Mouse (Mus musculus) liver, embryonic 11.5 days (tissue): Measurements from ENCODE around the gene Med13l. TPM values are rescaled to one million over a fixed set of nuclear protein-coding genes. Genes with fewer than 3 reads are reported as not detected.
A peak's percentile ranks its signal among the peaks of the same experiment; 100 is the strongest.

Experiments used
- ATAC-seq: fragments of 200-750 bp; cut with Nextera tagmentation; replicated peaks from 2 replicates; pipeline ENCODE4 v1.8.0; 2017; ENCODE audit warnings: moderate number of reproducible peaks, mild to moderate bottlenecking, moderate TSS enrichment, moderate library complexity; ENCODE audit not compliant: low FRiP score
- DNase-seq: peaks from one replicate; pipeline ENCODE4 v3.0.0-alpha.2; 2017; ENCODE audit warnings: low spot score
- H3K27ac ChIP-seq: fragments of 300-500 bp; sonication (generic); 2 replicates; pipeline ENCODE4 v1.5.1; 2014; ENCODE audit warnings: mild to moderate bottlenecking, low read depth, low read length, control low read depth
- H3K27me3 ChIP-seq: fragments of 300-500 bp; sonication (generic); replicated peaks from 2 replicates; pipeline ENCODE4 v1.6.1; 2014; ENCODE audit warnings: low read length, mixed read lengths; ENCODE audit not compliant: control insufficient read depth, insufficient read depth
- H3K36me3 ChIP-seq: fragments of 300-500 bp; sonication (generic); 2 replicates; pipeline ENCODE4 v1.6.1; 2014; ENCODE audit warnings: mild to moderate bottlenecking, low read length, moderate library complexity, mixed read lengths; ENCODE audit not compliant: control insufficient read depth, insufficient read depth
- H3K4me1 ChIP-seq: fragments of 300-500 bp; sonication (generic); replicated peaks from 2 replicates; pipeline ENCODE4 v1.6.1; 2014; ENCODE audit warnings: low read length, mixed read lengths; ENCODE audit not compliant: control insufficient read depth, insufficient read depth
- H3K4me2 ChIP-seq: fragments of 300-500 bp; sonication (generic); 2 replicates; pipeline ENCODE4 v1.6.1; 2014; ENCODE audit warnings: mild to moderate bottlenecking, control low read depth, moderate library complexity
- H3K4me3 ChIP-seq: fragments of 300-500 bp; sonication (generic); 2 replicates; pipeline ENCODE4 v1.5.1; 2014; ENCODE audit warnings: low read depth, low read length, control low read depth
- H3K9ac ChIP-seq: fragments of 300-500 bp; sonication (generic); 2 replicates; pipeline ENCODE4 v1.6.1; 2014; ENCODE audit warnings: low read depth, low read length, control low read depth
- H3K9me3 ChIP-seq: fragments of 300-500 bp; sonication (generic); 2 replicates; pipeline ENCODE4 v1.6.1; 2016; ENCODE audit warnings: low read length, inconsistent platforms, mixed read lengths; ENCODE audit not compliant: control insufficient read depth
- WGBS: fragments of 180-500 bp; shearing (Covaris S2); extraction: QIAGEN DNeasy Blood & Tissue Kit; methylation state at CpG from one replicate; pipeline ENCODE4 v1.1.7; 2014; 5-methylcytosine and 5-hydroxymethylcytosine counted together
- polyA plus RNA-seq: library from polyadenylated mRNA; unstranded; fragments of >200 nt; fragmentation: Nextera tagmentation; extraction: Ambion mirVana; gene quantifications from 2 replicates; pipeline ENCODE4 v1.2.1, GENCODE M21; 2014

Gene Med13l
- polyA plus RNA-seq, 1 experiment from 2014 or later: 13.7 TPM

GRCm38 (mm10) chr5:118716295-118717271 is 156.1 kb downstream of the Med13l start:
- Histone ChIP-seq H3K36me3 (no peaks in the 10 kb centered on the region), H3K4me3 (no peak overlapping the region), H3K9ac (no peak overlapping the region), H3K4me2 (no peak overlapping the region), H3K27ac (peak overlapping the region; percentile 9; the same call in 1 of the 2 replicates), H3K27me3 (no peaks in the 10 kb centered on the region), H3K4me1 (peaks cover 13% of the 10 kb centered on the region), H3K9me3 (no peaks in the 10 kb centered on the region)
- 52% methylated on average over 14 of the region's 14 CpGs for WGBS
- DNase-seq (no peak), ATAC-seq (peak; percentile 83)

GRCm38 (mm10) chr5:118717456-118717855 is 157.0 kb downstream of the Med13l start:
- no peaks in the 10 kb centered on the region for H3K27me3 ChIP-seq
- no peaks in the 10 kb centered on the region for H3K36me3 ChIP-seq
- peaks cover 13% of the 10 kb centered on the region for H3K4me1 ChIP-seq
- H3K4me2 ChIP-seq: no peak overlapping the region
- H3K9me3 ChIP-seq: no peaks in the 10 kb centered on the region
- DNase-seq (no peak), ATAC-seq (no peak)
- H3K27ac ChIP-seq: no peak overlapping the region
- H3K9ac ChIP-seq: no peak overlapping the region
- 81% methylated on average over 10 of the region's 10 CpGs for WGBS
- H3K4me3 ChIP-seq: no peak overlapping the region

- Histone ChIP-seq H3K4me1 (peaks cover 13% of the 10 kb centered on the region), H3K27me3 (no peaks in the 10 kb centered on the region), H3K27ac (no peak overlapping the region), H3K9ac (no peak overlapping the region), H3K4me3 (no peak overlapping the region), H3K36me3 (no peaks in the 10 kb centered on the region), H3K9me3 (no peaks in the 10 kb centered on the region), H3K4me2 (no peak overlapping the region)
- WGBS: 89% methylated on average over 6 of the region's 6 CpGs
- DNase-seq: no peak
- ATAC-seq: no peak
Measured at GRCm38 (mm10) chr5:118718070-118718469, 157.6 kb downstream of the Med13l start.

GRCm38 (mm10) chr5:118721416-118721815 is 160.9 kb downstream of the Med13l start:
- WGBS: 86% methylated on average over 12 of the region's 12 CpGs
- no peak for ATAC-seq
- no peaks in the 10 kb centered on the region for H3K27me3 ChIP-seq
- H3K4me3 ChIP-seq: no peak overlapping the region
- peaks cover 15% of the 10 kb centered on the region for H3K4me1 ChIP-seq
- no peak overlapping the region for H3K9ac ChIP-seq
- no peak overlapping the region for H3K4me2 ChIP-seq
- no peak for DNase-seq
- no peak overlapping the region for H3K27ac ChIP-seq
- no peaks in the 10 kb centered on the region for H3K9me3 ChIP-seq
- peaks cover 3% of the 10 kb centered on the region; the same call in 1 of the 2 replicates for H3K36me3 ChIP-seq

- Histone ChIP-seq H3K9ac (no peak overlapping the region), H3K4me3 (no peak overlapping the region), H3K9me3 (no peaks in the 10 kb centered on the region), H3K36me3 (peaks cover 3% of the 10 kb centered on the region), H3K4me1 (peaks cover 11% of the 10 kb centered on the region), H3K27me3 (no peaks in the 10 kb centered on the region), H3K27ac (no peak overlapping the region), H3K4me2 (no peak overlapping the region)
- ATAC-seq (no peak), DNase-seq (no peak)
- whole genome bisulfite sequencing: 92% methylated on average over 5 of the region's 5 CpGs
Measured at GRCm38 (mm10) chr5:118721848-118722247, 161.4 kb downstream of the Med13l start.

GRCm38 (mm10) chr5:118722456-118722855 is 162.0 kb downstream of the Med13l start:
- Histone ChIP-seq H3K27me3 (no peaks in the 10 kb centered on the region), H3K9me3 (no peaks in the 10 kb centered on the region), H3K9ac (no peak overlapping the region), H3K4me1 (peaks cover 5% of the 10 kb centered on the region; the same call in 1 of the 2 replicates), H3K4me3 (no peak overlapping the region), H3K27ac (no peak overlapping the region), H3K4me2 (no peak overlapping the region), H3K36me3 (peaks cover 8% of the 10 kb centered on the region)
- no peak for ATAC-seq
- DNase-seq: no peak
- 87% methylated on average over 3 of the region's 3 CpGs for WGBS

GRCm38 (mm10) chr5:118725425-118725824 is 164.9 kb downstream of the Med13l start:
- Histone ChIP-seq H3K4me1 (0 out of 2 replicates have a peak, but pooled peaks cover 4% of the 10 kb centered on the region), H3K4me2 (peak overlapping the region; percentile 34; the same call in 1 of the 2 replicates), H3K27me3 (no peaks in the 10 kb centered on the region), H3K4me3 (no peak overlapping the region), H3K36me3 (peaks cover 29% of the 10 kb centered on the region), H3K9ac (no peak overlapping the region), H3K27ac (no peak overlapping the region), H3K9me3 (no peaks in the 10 kb centered on the region)
- 82% methylated on average over 6 of the region's 6 CpGs for WGBS
- DNase-seq (no peak), ATAC-seq (no peak)

- Histone ChIP-seq H3K9ac (no peak overlapping the region), H3K4me3 (no peak overlapping the region), H3K4me2 (peak overlapping the region; percentile 34), H3K27me3 (no peaks in the 10 kb centered on the region), H3K36me3 (peaks cover 29% of the 10 kb centered on the region), H3K4me1 (0 out of 2 replicates have a peak, but pooled peaks cover 4% of the 10 kb centered on the region), H3K9me3 (no peaks in the 10 kb centered on the region), H3K27ac (no peak overlapping the region)
- DNase-seq (no peak), ATAC-seq (peak; percentile 95)
- 70% methylated on average over 10 of the region's 10 CpGs for WGBS
Measured at GRCm38 (mm10) chr5:118725886-118726505, 165.5 kb downstream of the Med13l start.
